9 mouse cellular contexts compared by ENCODE assay signal in the genomic region with DNA sequence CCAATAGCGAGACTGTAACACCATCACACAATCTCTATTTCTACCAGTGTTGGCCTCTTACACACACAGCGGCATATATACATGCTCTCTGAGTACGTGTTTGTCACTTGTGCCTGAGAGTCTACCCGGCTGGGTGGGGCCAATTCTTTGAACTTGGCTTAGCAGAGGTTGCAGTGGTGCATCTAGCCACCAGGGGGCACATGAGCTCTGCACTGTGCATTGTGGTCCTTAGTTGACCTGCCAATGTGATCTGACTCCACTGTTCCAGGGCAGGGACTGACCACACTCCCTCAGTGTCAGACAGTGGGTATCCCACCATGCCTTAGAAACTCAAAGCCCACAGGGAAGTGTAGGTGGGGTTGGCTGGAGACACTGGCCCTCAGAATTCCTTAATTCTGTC. TPM values are rescaled to one million over a fixed set of nuclear protein-coding genes. Genes with fewer than 3 reads are reported as not detected.
DNase-seq lines count a peak whose midpoint lies in the region; ATAC-seq and TF ChIP-seq lines count a peak whose summit lies in the region.
"Had no signal": no experiment of that assay in that cellular context is flagged by ENCODE, and none has a peak within 500 bp of the region (broad histone marks: within the 10 kb centered on the region; RNA-seq: fewer than 3 reads in every experiment).

No protein-coding gene starts in this region.

- no peak overlapping the region for H3K9ac ChIP-seq in forebrain, embryonic 14.5 days (ENCODE audit: low read length)
- H3K9ac ChIP-seq in intestine, embryonic 14.5 days (ENCODE audit: low read length) = no peak overlapping the region
- no peak overlapping the region for H3K9ac ChIP-seq in lung, postnatal 0 days (replicated peaks; ENCODE audit: low read depth)
- H3K9ac ChIP-seq: hindbrain, embryonic 15.5 days had no signal

- H3K36me3 ChIP-seq in forebrain, embryonic 10.5 days (replicated peaks) = no peaks in the 10 kb centered on the region
- H3K36me3 ChIP-seq in forebrain, embryonic 14.5 days (ENCODE audit: control insufficient read depth, insufficient read depth, low read length) = no peaks in the 10 kb centered on the region
- no peaks in the 10 kb centered on the region for H3K36me3 ChIP-seq in intestine, embryonic 14.5 days (ENCODE audit: control insufficient read depth, insufficient read depth, low read length)
- H3K36me3 ChIP-seq in lung, postnatal 0 days (ENCODE audit: insufficient read depth, low read length) = no peaks in the 10 kb centered on the region
- no peaks in the 10 kb centered on the region for H3K36me3 ChIP-seq in splenic B cell, adult 2 months (ENCODE audit: control insufficient read depth, insufficient read depth, low read length, poor library complexity, severe bottlenecking)
- H3K36me3 ChIP-seq: hindbrain, embryonic 15.5 days had no signal

- WGBS in forebrain, embryonic 10.5 days = 62% methylated on average over 4 of the region's 4 CpGs
- WGBS in forebrain, embryonic 14.5 days = 53% methylated on average over 4 of the region's 4 CpGs
- 24% methylated on average over 4 of the region's 4 CpGs for WGBS in bone marrow, adult 2 months
- 54% methylated on average over 4 of the region's 4 CpGs for WGBS in intestine, embryonic 14.5 days
- WGBS in lung, postnatal 0 days = 35% methylated on average over 4 of the region's 4 CpGs

- H3K4me3 ChIP-seq in forebrain, embryonic 10.5 days = no peak overlapping the region
- no peak overlapping the region for H3K4me3 ChIP-seq in forebrain, embryonic 14.5 days (ENCODE audit: low read depth, low read length)
- no peak overlapping the region for H3K4me3 ChIP-seq in bone marrow, adult 2 months (replicated peaks; ENCODE audit: control insufficient read depth, low read depth, low read length)
- no peak overlapping the region for H3K4me3 ChIP-seq in intestine, embryonic 14.5 days (ENCODE audit: low read depth, low read length)
- no peak overlapping the region for H3K4me3 ChIP-seq in lung, postnatal 0 days (ENCODE audit: low read depth, low read length)
- H3K4me3 ChIP-seq: hindbrain, embryonic 15.5 days had no signal

- H3K27ac ChIP-seq in forebrain, embryonic 10.5 days = no peak overlapping the region
- no peak overlapping the region for H3K27ac ChIP-seq in forebrain, embryonic 14.5 days (ENCODE audit: low read depth, low read length)
- H3K27ac ChIP-seq in bone marrow, adult 2 months (ENCODE audit: control insufficient read depth, insufficient read depth, low read depth, low read length, poor library complexity) = no peak overlapping the region
- H3K27ac ChIP-seq in intestine, embryonic 14.5 days (ENCODE audit: low read depth) = no peak overlapping the region
- H3K27ac ChIP-seq in lung, postnatal 0 days (ENCODE audit: low read length) = no peak overlapping the region
- H3K27ac ChIP-seq: hindbrain, embryonic 15.5 days had no signal

- no peak for TF ChIP-seq POLR2A in bone marrow, adult 2 months (IDR thresholded peaks at IDR 0.05; ENCODE audit: borderline replicate concordance, control insufficient read depth, low read depth, low read length)

- peak; percentile 50 for DNase-seq in forebrain, embryonic 10.5 days (ENCODE audit: extremely low spot score, low spot score)
- DNase-seq in forebrain, embryonic 14.5 days (ENCODE audit: low spot score) = no peak
- DNase-seq in 416B (ENCODE audit: low read depth) = peak; percentile 63
- DNase-seq in intestine, embryonic 14.5 days (ENCODE audit: low spot score) = peak; percentile 68
- peak; percentile 50 for DNase-seq in lung, postnatal 0 days (ENCODE audit: low spot score)
- peak; percentile 89 for DNase-seq in splenic B cell, adult 2 months (ENCODE audit: low read depth, low spot score)
- DNase-seq in left cerebral cortex, adult 18-20 months (ENCODE audit: low spot score in 2 of 2) = no peak

- TF ChIP-seq EP300 in lung, postnatal 0 days (IDR thresholded peaks at IDR 0.05) = no peak

- no peaks in the 10 kb centered on the region for H3K27me3 ChIP-seq in forebrain, embryonic 10.5 days (ENCODE audit: poor library complexity, severe bottlenecking)
- H3K27me3 ChIP-seq in forebrain, embryonic 14.5 days (replicated peaks; ENCODE audit: control insufficient read depth, insufficient read depth, low read length) = no peaks in the 10 kb centered on the region
- H3K27me3 ChIP-seq in intestine, embryonic 14.5 days (replicated peaks; ENCODE audit: control insufficient read depth, insufficient read depth, low read length) = no peaks in the 10 kb centered on the region
- H3K27me3 ChIP-seq in lung, postnatal 0 days (replicated peaks; ENCODE audit: insufficient read depth, low read length) = no peaks in the 10 kb centered on the region
- no peaks in the 10 kb centered on the region for H3K27me3 ChIP-seq in splenic B cell, adult 2 months (ENCODE audit: control insufficient read depth, insufficient read depth, low read length, poor library complexity, severe bottlenecking)
- H3K27me3 ChIP-seq: hindbrain, embryonic 15.5 days had no signal

- no peaks in the 10 kb centered on the region for H3K4me1 ChIP-seq in forebrain, embryonic 10.5 days
- H3K4me1 ChIP-seq in forebrain, embryonic 14.5 days (ENCODE audit: control insufficient read depth, insufficient read depth, low read length) = no peaks in the 10 kb centered on the region
- peaks cover 4% of the 10 kb centered on the region for H3K4me1 ChIP-seq in bone marrow, adult 2 months (ENCODE audit: control insufficient read depth, insufficient read depth, low read length)
- H3K4me1 ChIP-seq in intestine, embryonic 14.5 days (replicated peaks; ENCODE audit: control insufficient read depth, insufficient read depth, low read length) = no peaks in the 10 kb centered on the region
- H3K4me1 ChIP-seq in lung, postnatal 0 days (ENCODE audit: insufficient read depth, low read depth, low read length) = no peaks in the 10 kb centered on the region
- H3K4me1 ChIP-seq: hindbrain, embryonic 15.5 days had no signal

- no peak for ATAC-seq in forebrain, embryonic 14.5 days
- ATAC-seq in intestine, embryonic 14.5 days (replicated peaks; ENCODE audit: low FRiP score, low TSS enrichment, low read depth) = no peak
- peak; percentile 19; the same call in 1 of the 2 replicates for ATAC-seq in lung, postnatal 0 days

- H3K9me3 ChIP-seq in forebrain, embryonic 10.5 days = peaks cover under 1% of the 10 kb centered on the region; the same call in 1 of the 2 replicates
- H3K9me3 ChIP-seq in forebrain, embryonic 14.5 days (replicated peaks; ENCODE audit: control insufficient read depth, low read length) = no peaks in the 10 kb centered on the region
- H3K9me3 ChIP-seq in intestine, embryonic 14.5 days (ENCODE audit: control insufficient read depth, low read length) = no peaks in the 10 kb centered on the region
- no peaks in the 10 kb centered on the region for H3K9me3 ChIP-seq in lung, postnatal 0 days (ENCODE audit: low read length)
- H3K9me3 ChIP-seq: hindbrain, embryonic 15.5 days had no signal

- H3K4me2 ChIP-seq in forebrain, embryonic 14.5 days (ENCODE audit: low read length) = no peak overlapping the region
- H3K4me2 ChIP-seq in intestine, embryonic 14.5 days (ENCODE audit: low read length) = no peak overlapping the region
- H3K4me2 ChIP-seq in lung, postnatal 0 days (replicated peaks; ENCODE audit: low read depth, low read length) = no peak overlapping the region
- H3K4me2 ChIP-seq: hindbrain, embryonic 15.5 days had no signal

- TF ChIP-seq CTCF in bone marrow, adult 2 months (IDR thresholded peaks at IDR 0.05; ENCODE audit: control insufficient read depth, insufficient read depth, low read length) = peak; percentile 97
- TF ChIP-seq CTCF in lung, postnatal 0 days (IDR thresholded peaks at IDR 0.05) = peak; percentile 79

RNA-seq across cellular contexts. Expression of a gene that starts 34.1 kb away (rescaled TPM):
- polyA plus RNA-seq in forebrain, embryonic 10.5 days (2016; fragmentation: Nextera tagmentation; extraction: Ambion mirVana) = 18.7 and 20.3 TPM in 2 replicates
- 28.9 and 31.5 TPM in 2 replicates for polyA plus RNA-seq in forebrain, embryonic 14.5 days (2014; fragmentation: Nextera tagmentation; extraction: Ambion mirVana)
- polyA plus RNA-seq in bone marrow, adult 2 months (2011; ENCODE audit: insufficient read depth, insufficient read length, low replicate concordance, missing spikeins) = not detected in 2 replicates
- 6.6 and 7.6 TPM in 2 replicates for polyA plus RNA-seq in intestine, embryonic 14.5 days (2014; fragmentation: Nextera tagmentation; extraction: Ambion mirVana)
- polyA plus RNA-seq in lung, postnatal 0 days (2015; fragmentation: Nextera tagmentation; extraction: Ambion mirVana) = 1.2 TPM in 2 replicates
- total RNA-seq in left cerebral cortex, adult 18-20 months (2021) = 10 to 100 TPM; 25.5 to 27.5 TPM

Comparison
In these comparisons a context has a peak if more than half of its experiments do, and no peak if none do; other contexts are left out.
1. DNase-seq: peak in forebrain, embryonic 10.5 days (single experiment), 416B (single experiment), intestine, embryonic 14.5 days (single experiment), lung, postnatal 0 days (single experiment) and splenic B cell, adult 2 months (single experiment); none in forebrain, embryonic 14.5 days (single experiment) and left cerebral cortex, adult 18-20 months (0 of 2).